Comparison of ENCODE assay signal across 9 mouse cellular contexts in the genomic region with DNA sequence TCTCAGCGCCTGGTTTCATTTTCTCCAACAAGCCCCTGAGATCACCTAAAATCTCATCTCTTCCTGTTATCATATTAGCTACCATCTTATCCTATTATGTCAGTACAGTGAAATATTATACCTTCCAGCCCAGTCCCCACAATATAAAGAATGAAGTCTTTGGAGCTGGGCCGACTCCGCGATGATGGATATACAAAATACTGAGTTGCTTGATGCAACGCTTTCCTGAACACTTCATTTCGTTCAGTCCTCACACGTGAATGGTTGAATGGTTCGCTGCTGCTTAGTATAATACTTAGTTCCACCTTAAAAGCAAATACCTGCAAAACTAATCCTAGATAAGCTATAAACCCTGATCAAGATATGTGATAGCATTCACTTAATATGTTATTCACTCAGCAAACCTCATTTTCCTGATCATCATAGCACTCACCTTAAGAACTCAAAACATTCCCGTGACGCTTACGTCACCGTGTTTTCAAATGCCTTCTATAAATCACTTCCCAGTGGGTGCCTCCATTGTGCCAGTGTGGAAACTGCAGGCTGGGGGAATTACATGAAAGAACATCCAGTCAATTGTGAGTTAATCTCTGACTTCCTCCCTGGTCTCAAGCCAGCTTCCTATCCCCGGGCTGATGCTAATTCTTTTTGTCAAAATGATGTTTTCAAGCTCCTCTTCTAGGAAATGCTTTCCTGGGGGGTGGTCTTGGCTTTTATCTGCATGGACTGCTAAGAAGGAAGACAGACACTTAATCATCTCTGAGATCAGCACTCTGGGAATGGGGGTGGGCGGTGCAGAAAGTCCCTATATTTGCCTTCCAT. TPM values are rescaled to one million over a fixed set of nuclear protein-coding genes. Genes with fewer than 3 reads are reported as not detected.
DNase-seq lines count a peak whose midpoint lies in the region; ATAC-seq and TF ChIP-seq lines count a peak whose summit lies in the region.
"Had no signal": no experiment of that assay in that cellular context is flagged by ENCODE, and none has a peak within 500 bp of the region (broad histone marks: within the 10 kb centered on the region; RNA-seq: fewer than 3 reads in every experiment).

A gene (minus strand): TSS at position 466 of the 822 bp plus-strand sequence.

- no peaks in the 10 kb centered on the region for H3K27me3 ChIP-seq in cerebellum, adult 2 months (ENCODE audit: control insufficient read depth, insufficient read depth, low read length)
- peaks cover 3% of the 10 kb centered on the region for H3K27me3 ChIP-seq in forebrain, embryonic 13.5 days

- H3K4me2 ChIP-seq in forebrain, embryonic 13.5 days = peak within 1 kb of the TSS; percentile 33

- H3K27ac ChIP-seq in cerebellum, adult 2 months (ENCODE audit: insufficient read depth, low read length) = no peak within 1 kb of the TSS
- no peak within 1 kb of the TSS for H3K27ac ChIP-seq in forebrain, embryonic 13.5 days
- H3K27ac ChIP-seq: liver, embryonic 14.5 days had no signal

- H3K9me3 ChIP-seq in forebrain, embryonic 13.5 days (replicated peaks) = no peaks in the 10 kb centered on the region

- no peak within 1 kb of the TSS for H3K9ac ChIP-seq in forebrain, embryonic 13.5 days
- H3K9ac ChIP-seq: liver, embryonic 14.5 days had no signal

- TF ChIP-seq POLR2A in cerebellum, adult 2 months (IDR thresholded peaks at IDR 0.05; ENCODE audit: borderline replicate concordance, insufficient read depth, low read length) = no peak

- peaks cover 2% of the 10 kb centered on the region; the same call in 1 of the 2 replicates for H3K4me1 ChIP-seq in cerebellum, adult 2 months (ENCODE audit: control insufficient read depth, insufficient read depth, low read length)
- peaks cover 25% of the 10 kb centered on the region for H3K4me1 ChIP-seq in forebrain, embryonic 13.5 days

- no peak for TF ChIP-seq CTCF in cerebellum, adult 2 months (IDR thresholded peaks at IDR 0.05; ENCODE audit: borderline replicate concordance, insufficient read depth, low read depth, low read length)

- H3K36me3 ChIP-seq in forebrain, embryonic 13.5 days (ENCODE audit: poor library complexity, severe bottlenecking) = no peaks in the 10 kb centered on the region

- intact Hi-C loops in heart, postnatal 36 days (cut with DNase I) = no loop called here
- intact Hi-C loops in left cerebral cortex, postnatal 10 days (cut with DNase I) = no loop called here

- 52% methylated on average over 14 of the region's 14 CpGs for WGBS in cerebellum, adult 2 months
- WGBS in forebrain, embryonic 13.5 days = 22% methylated on average over 14 of the region's 14 CpGs

- peak; percentile 74 for ATAC-seq in forebrain, embryonic 13.5 days

- DNase-seq in cerebellum, adult 2 months = no peak
- no peak for DNase-seq in cerebellum, postnatal 25 days
- DNase-seq in adrenal gland, adult 8-10 months = no peak
- no peak for DNase-seq in heart, postnatal 36 days
- DNase-seq in left cerebral cortex, postnatal 10 days (ENCODE audit: extremely low spot score in 1 of 2, low spot score in 2 of 2) = no peak
- peak; percentile 26 for DNase-seq in neural tube, embryonic 10.5 days (ENCODE audit: extremely low spot score, low spot score)
- DNase-seq in right cerebral cortex, postnatal 14 days = no peak

- H3K4me3 ChIP-seq in cerebellum, adult 2 months (replicated peaks; ENCODE audit: insufficient read depth, low read depth, low read length) = no peak within 1 kb of the TSS
- no peak within 1 kb of the TSS for H3K4me3 ChIP-seq in forebrain, embryonic 13.5 days

RNA-seq across cellular contexts. Expression of the gene that starts here (rescaled TPM):
- 105 and 107 TPM in 2 replicates for polyA plus RNA-seq in cerebellum, adult 2 months (2012; rRNA removed)
- 10 to 100 TPM; 71.9 to 85.6 (median 76.8) TPM for total RNA-seq in adrenal gland, adult 8-10 months (2022)
- 32.5 and 36.5 TPM in 2 replicates for polyA plus RNA-seq in forebrain, embryonic 13.5 days (2015; fragmentation: Nextera tagmentation; extraction: Ambion mirVana)
- total RNA-seq in heart, postnatal 36 days (2021) = 10 to 100 TPM; 26.4 to 30.0 TPM
- total RNA-seq in left cerebral cortex, postnatal 10 days (2021) = 100 to 1,000 TPM; 177 to 178 TPM
